Mouse (Mus musculus): ENCODE results near the gene Nanos2.

DNA sequence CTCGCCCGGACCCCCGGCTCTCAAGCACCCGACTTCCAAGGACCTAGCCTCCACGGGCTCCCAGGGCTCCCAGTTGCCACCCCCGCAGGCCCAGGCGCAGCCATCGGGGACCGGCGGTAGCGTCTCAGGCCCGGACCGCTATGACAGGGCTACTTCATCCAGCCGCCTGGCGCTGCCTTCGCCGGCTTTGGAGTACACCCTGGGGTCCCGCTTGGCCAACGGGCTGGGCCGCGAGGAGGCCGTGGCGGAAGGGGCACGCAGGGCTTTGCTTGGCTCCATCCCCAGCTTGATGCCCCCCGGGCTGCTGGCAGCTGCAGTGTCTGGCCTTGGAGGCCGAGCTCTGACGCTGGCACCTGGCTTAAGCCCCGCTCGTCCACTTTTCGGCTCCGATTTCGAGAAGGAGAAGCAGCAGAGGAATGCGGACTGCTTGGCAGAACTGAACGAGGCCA lies 17.5 kb downstream of the Nanos2 start:
- TF ChIP-seq POLR2A (IDR thresholded peaks at IDR 0.05; ENCODE audit: borderline replicate concordance, control insufficient read depth, low read depth, low read length) (no peak), CTCF (IDR thresholded peaks at IDR 0.05; ENCODE audit: control insufficient read depth, insufficient read depth, low read length) (no peak)

Data from bone marrow, adult 2 months (tissue).